Mouse (Mus musculus) liver, adult 2 months (tissue): Measurements from ENCODE around the gene Mmp14. TPM values are rescaled to one million over a fixed set of nuclear protein-coding genes. Genes with fewer than 3 reads are reported as not detected.

Experiments
- DNase-seq: peaks from one replicate; pipeline ENCODE4 v3.0.0-alpha.2; 2011; ENCODE audit warnings: low read depth, low spot score; ENCODE audit errors: extremely low read depth
- H3K27ac ChIP-seq: fragments of 200-500 bp; replicated peaks from 2 replicates; pipeline ENCODE4 v1.5.1; 2012; ENCODE audit warnings: low read depth, mild to moderate bottlenecking, control low read depth, inconsistent platforms, low read length; ENCODE audit not compliant: insufficient read depth
- H3K27me3 ChIP-seq: fragments of 200-500 bp; 2 replicates; pipeline ENCODE4 v1.6.1; 2012; ENCODE audit warnings: mild to moderate bottlenecking, moderate library complexity, low read length, inconsistent platforms; ENCODE audit not compliant: control insufficient read depth, insufficient read depth
- H3K36me3 ChIP-seq: fragments of 200-500 bp; 2 replicates; pipeline ENCODE4 v1.6.1; 2012; ENCODE audit warnings: low read length, inconsistent platforms; ENCODE audit not compliant: control insufficient read depth, insufficient read depth
- H3K4me1 ChIP-seq: fragments of 200-500 bp; 2 replicates; pipeline ENCODE4 v1.6.1; 2011; ENCODE audit warnings: low read length; ENCODE audit not compliant: control insufficient read depth, insufficient read depth
- H3K4me3 ChIP-seq: fragments of 200-500 bp; 2 replicates; pipeline ENCODE4 v1.5.1; 2011; ENCODE audit warnings: low read depth, mild to moderate bottlenecking, control low read depth, low read length, moderate library complexity; ENCODE audit not compliant: insufficient read depth
- H3K79me2 ChIP-seq: fragments of 200-500 bp; 2 replicates; pipeline ENCODE4 v1.6.1; 2012; ENCODE audit warnings: inconsistent platforms, mild to moderate bottlenecking, low read length, moderate library complexity; ENCODE audit not compliant: control insufficient read depth, insufficient read depth
- H3K9ac ChIP-seq: fragments of 200-500 bp; 2 replicates; pipeline ENCODE4 v1.6.1; 2012; ENCODE audit warnings: low read depth, mild to moderate bottlenecking, control low read depth, inconsistent platforms, low read length
- CTCF ChIP-seq: fragments of 200-500 bp; IDR thresholded peaks from 2 replicates; pipeline ENCODE4 v1.5.1; 2011; ENCODE audit warnings: low read depth, low read length, control low read depth
- POLR2A ChIP-seq: fragments of 200-500 bp; IDR thresholded peaks from 2 replicates; pipeline ENCODE4 v1.6.1; 2011; ENCODE audit warnings: low read length, control low read depth; ENCODE audit not compliant: insufficient read depth; ENCODE audit errors: extremely low read depth
- WGBS: fragments of 180-500 bp; shearing (Covaris S2); methylation state at CpG from one replicate; pipeline ENCODE4 v1.1.7; 2018; 5-methylcytosine and 5-hydroxymethylcytosine counted together
- polyA plus RNA-seq: library from polyadenylated mRNA; depleted of rRNA; stranded (reverse); fragments of >200 nt; gene quantifications from 2 replicates; pipeline ENCODE4 v1.2.3, GENCODE M21; 2012; rRNA removed
- total RNA-seq: library from RNA; depleted of rRNA; stranded (reverse); fragments of >200 nt; gene quantifications from 2 replicates; pipeline ENCODE4 v1.2.3, GENCODE M21; 2014; rRNA removed

The Mmp14 gene
- total RNA-seq (9.0 and 12.4 TPM in 2 replicates), polyA plus RNA-seq (44.0 and 52.6 TPM in 2 replicates)

DNA sequence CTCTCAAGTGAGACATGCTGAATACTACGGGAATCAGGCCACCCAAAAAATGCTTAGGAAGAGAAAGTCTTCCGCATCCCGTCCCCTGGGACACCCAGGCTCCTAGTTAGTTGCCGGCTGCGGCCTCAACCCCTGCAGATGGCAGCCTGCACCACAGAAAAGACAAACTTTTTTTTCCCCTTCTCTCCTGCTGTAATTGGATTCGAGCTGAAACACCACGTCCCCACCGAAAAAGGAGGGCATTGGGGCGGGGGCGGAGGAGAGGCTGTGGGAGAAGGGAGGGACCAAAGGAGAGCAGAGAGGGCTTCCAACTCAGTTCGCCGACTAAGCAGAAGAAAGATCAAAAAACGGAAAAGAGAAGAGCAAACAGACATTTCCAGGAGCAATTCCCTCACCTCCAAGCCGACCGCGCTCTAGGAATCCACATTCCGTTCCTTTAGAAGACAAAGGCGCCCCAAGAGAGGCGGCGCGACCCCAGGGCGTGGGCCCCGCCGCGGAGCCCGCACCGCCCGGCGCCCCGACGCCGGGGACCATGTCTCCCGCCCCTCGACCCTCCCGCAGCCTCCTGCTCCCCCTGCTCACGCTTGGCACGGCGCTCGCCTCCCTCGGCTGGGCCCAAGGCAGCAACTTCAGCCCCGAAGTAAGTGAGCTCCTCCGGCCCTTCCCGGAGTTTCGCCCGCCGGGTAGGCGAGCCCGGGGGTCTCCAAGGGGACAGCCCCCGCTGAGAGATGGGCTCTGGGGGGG, at the start of gene Mmp14:
Mmp14 (plus strand) TSS at position 279 of the 744 bp plus-strand sequence.
- H3K4me1 ChIP-seq = peaks cover 21% of the 10 kb centered on the region
- WGBS = 1% methylated on average over 49 of the region's 49 CpGs
- H3K9ac ChIP-seq = peak within 1 kb of the TSS; percentile 95
- no peaks in the 10 kb centered on the region; the same call in 1 of the 2 replicates for H3K36me3 ChIP-seq
- H3K79me2 ChIP-seq = peaks cover 5% of the 10 kb centered on the region; the same call in 1 of the 2 replicates
- TF ChIP-seq POLR2A = 0 out of 2 replicates have a peak, but pooled peaks have one; percentile 39
- TF ChIP-seq CTCF = peak; percentile 53
- DNase-seq = peak; percentile 72
- H3K27ac ChIP-seq = peak within 1 kb of the TSS; percentile 78
- no peaks in the 10 kb centered on the region for H3K27me3 ChIP-seq
- H3K4me3 ChIP-seq = peak within 1 kb of the TSS; percentile 80

GRCm38 (mm10) chr14:54381816-54382215, 49.6 kb upstream of the Mmp14 start:
- Histone ChIP-seq H3K79me2 (no peaks in the 10 kb centered on the region), H3K36me3 (no peaks in the 10 kb centered on the region), H3K27ac (peak overlapping the region; percentile 83), H3K4me3 (no peak overlapping the region), H3K9ac (no peak overlapping the region), H3K4me1 (peaks cover 19% of the 10 kb centered on the region), H3K27me3 (no peaks in the 10 kb centered on the region)
- DNase-seq = peak; percentile 86
- WGBS = 19% methylated on average over 10 of the region's 10 CpGs
- no peak for TF ChIP-seq CTCF
- no peak for TF ChIP-seq POLR2A

DNA sequence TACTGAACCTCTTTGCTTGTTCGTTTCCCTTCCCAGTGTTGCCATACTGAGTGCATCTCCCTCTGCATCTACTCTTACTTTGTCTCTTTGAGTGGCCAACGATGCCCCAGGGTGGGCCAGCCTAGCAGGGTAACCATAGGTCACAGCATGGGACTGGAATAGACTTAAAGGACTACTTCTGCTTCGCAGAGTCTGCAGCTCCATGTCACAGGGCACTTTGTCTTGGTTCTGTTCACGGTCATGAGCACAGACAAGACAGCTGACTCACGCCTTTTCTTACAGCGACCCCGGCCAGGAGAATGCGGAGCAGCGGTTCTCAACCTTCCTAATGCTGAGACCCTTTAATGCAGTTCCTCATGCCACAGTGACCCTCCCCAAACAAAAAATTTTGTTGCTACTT, 48.8 kb upstream of the Mmp14 start:
- H3K27me3 ChIP-seq = no peaks in the 10 kb centered on the region
- WGBS = 71% methylated on average over 9 of the region's 9 CpGs
- peaks cover 19% of the 10 kb centered on the region for H3K4me1 ChIP-seq
- H3K36me3 ChIP-seq = no peaks in the 10 kb centered on the region
- H3K9ac ChIP-seq = no peak overlapping the region
- H3K79me2 ChIP-seq = no peaks in the 10 kb centered on the region
- TF ChIP-seq CTCF (no peak), POLR2A (no peak)
- peak overlapping the region; percentile 61 for H3K27ac ChIP-seq
- DNase-seq = no peak
- no peak overlapping the region for H3K4me3 ChIP-seq

- peak; percentile 89 for DNase-seq
- no peaks in the 10 kb centered on the region for H3K79me2 ChIP-seq
- H3K9ac ChIP-seq = no peak overlapping the region
- no peak overlapping the region for H3K4me3 ChIP-seq
- H3K27me3 ChIP-seq = no peaks in the 10 kb centered on the region
- WGBS = 5% methylated on average over 4 of the region's 4 CpGs
- H3K4me1 ChIP-seq = peaks cover 19% of the 10 kb centered on the region
- TF ChIP-seq CTCF (no peak), POLR2A (no peak)
- no peaks in the 10 kb centered on the region for H3K36me3 ChIP-seq
- peak overlapping the region; percentile 61 for H3K27ac ChIP-seq
Observed at GRCm38 (mm10) chr14:54383355-54383771, 48.0 kb upstream of the Mmp14 start.

DNA sequence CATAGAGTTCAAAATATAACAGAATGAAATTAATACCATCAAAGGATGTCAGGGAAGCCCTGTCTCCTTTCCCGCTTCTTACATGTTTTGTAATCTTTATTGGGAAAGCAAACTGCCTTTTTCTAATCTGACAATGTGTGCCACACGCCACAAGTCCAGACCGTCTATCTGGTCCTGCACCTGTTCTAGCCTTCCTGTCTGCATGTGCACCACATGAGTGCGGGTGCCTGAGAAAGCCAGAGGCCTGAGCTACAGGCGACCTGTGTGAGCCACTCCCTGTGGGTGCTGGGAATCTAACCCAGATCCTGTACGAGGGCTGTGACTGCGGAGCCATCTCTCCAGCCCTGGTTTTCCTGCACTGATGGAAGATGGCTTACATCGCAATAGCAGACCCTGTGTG, 47.0 kb upstream of the Mmp14 start:
- Histone ChIP-seq H3K27ac (no peak overlapping the region), H3K4me3 (no peak overlapping the region), H3K36me3 (no peaks in the 10 kb centered on the region), H3K27me3 (no peaks in the 10 kb centered on the region), H3K9ac (no peak overlapping the region), H3K79me2 (no peaks in the 10 kb centered on the region), H3K4me1 (peaks cover 19% of the 10 kb centered on the region)
- TF ChIP-seq CTCF (no peak), POLR2A (no peak)
- DNase-seq = no peak
- WGBS = 79% methylated on average over 8 of the region's 8 CpGs
